Comparison of ENCODE assay signal across 15 mouse cellular contexts in genomic region chr1:81591623-81592022, GRCm38 (mm10).
A peak's percentile ranks its signal among the peaks of the same experiment; 100 is the strongest.
DNase-seq lines count a peak whose midpoint lies in the region; ATAC-seq and TF ChIP-seq lines count a peak whose summit lies in the region.
"Had no signal": no experiment of that assay in that cellular context is flagged by ENCODE, and none has a peak within 500 bp of the region (broad histone marks: within the 10 kb centered on the region; RNA-seq: fewer than 3 reads in every experiment).

No protein-coding gene starts in this region.

- intact Hi-C loops in heart, adult 2 months (cut with DNase I) = loop anchor here (10.0 kb wide), 1 partner anchor 703 kb away; the partner anchor contains the start of gene Irs1

- no peak overlapping the region for H3K27ac ChIP-seq in heart, adult 2 months
- H3K27ac ChIP-seq in heart, embryonic 10.5 days = no peak overlapping the region
- H3K27ac ChIP-seq in liver, postnatal 0 days (ENCODE audit: low read depth) = no peak overlapping the region
- H3K27ac ChIP-seq in liver, embryonic 12.5 days = no peak overlapping the region
- H3K27ac ChIP-seq: limb, embryonic 15.5 days had no signal

- H3K9ac ChIP-seq in heart, adult 2 months (ENCODE audit: low read depth, low read length) = no peak overlapping the region
- no peak overlapping the region for H3K9ac ChIP-seq in liver, postnatal 0 days (replicated peaks)
- no peak overlapping the region for H3K9ac ChIP-seq in liver, embryonic 12.5 days
- H3K9ac ChIP-seq: limb, embryonic 15.5 days had no signal

- no peak for ATAC-seq in liver, postnatal 0 days
- no peak for ATAC-seq in liver, embryonic 12.5 days
- ATAC-seq: activated CD4-positive, CD25-positive, alpha-beta regulatory T cell, adult 4 months had no signal

- H3K27me3 ChIP-seq in heart, adult 2 months (ENCODE audit: control insufficient read depth, insufficient read depth, low read length) = no peaks in the 10 kb centered on the region
- no peaks in the 10 kb centered on the region for H3K27me3 ChIP-seq in heart, embryonic 10.5 days (ENCODE audit: insufficient read depth, poor library complexity, severe bottlenecking)
- no peaks in the 10 kb centered on the region for H3K27me3 ChIP-seq in liver, postnatal 0 days (ENCODE audit: insufficient read depth, low read length)
- H3K27me3 ChIP-seq in liver, embryonic 12.5 days (replicated peaks) = peaks cover 5% of the 10 kb centered on the region; the same call in 1 of the 2 replicates
- H3K27me3 ChIP-seq in E14TG2a.4 (ENCODE audit: insufficient read depth, low read length) = no peaks in the 10 kb centered on the region
- H3K27me3 ChIP-seq: limb, embryonic 15.5 days had no signal

- WGBS in heart, adult 2 months = 83% methylated on average over 5 of the region's 5 CpGs
- WGBS in heart, embryonic 10.5 days = 85% methylated on average over 5 of the region's 5 CpGs
- WGBS in liver, postnatal 0 days (ENCODE audit: insufficient replicate concordance) = 74% methylated on average over 5 of the region's 5 CpGs
- WGBS in liver, embryonic 12.5 days (ENCODE audit: insufficient replicate concordance) = 70% methylated on average over 5 of the region's 5 CpGs

- no peaks in the 10 kb centered on the region for H3K36me3 ChIP-seq in heart, adult 2 months (ENCODE audit: control insufficient read depth, insufficient read depth, low read length)
- H3K36me3 ChIP-seq in heart, embryonic 10.5 days = no peaks in the 10 kb centered on the region
- no peaks in the 10 kb centered on the region for H3K36me3 ChIP-seq in liver, postnatal 0 days (replicated peaks; ENCODE audit: insufficient read depth, low read length)
- no peaks in the 10 kb centered on the region for H3K36me3 ChIP-seq in liver, embryonic 12.5 days
- no peaks in the 10 kb centered on the region for H3K36me3 ChIP-seq in E14TG2a.4 (ENCODE audit: insufficient read depth, low read length)
- H3K36me3 ChIP-seq: limb, embryonic 15.5 days had no signal

- peak; percentile 26 for TF ChIP-seq CTCF in heart, adult 2 months (IDR thresholded peaks at IDR 0.05)
- 0 out of 2 replicates have a peak, but pooled peaks have one; percentile 12 for TF ChIP-seq CTCF in liver, postnatal 0 days (IDR thresholded peaks at IDR 0.05; ENCODE audit: low read depth)
- peak; percentile 32 for TF ChIP-seq CTCF in E14TG2a.4 (conservative IDR thresholded peaks at IDR 0.05; ENCODE audit: low read length)

- DNase-seq in heart, adult 2 months = no peak
- DNase-seq in heart, embryonic 10.5 days (ENCODE audit: low spot score) = no peak
- no peak for DNase-seq in liver, postnatal 0 days
- peak; percentile 32 for DNase-seq in ZHBTc4 (ENCODE audit: low read depth, low spot score)
- no peak for DNase-seq in gastrocnemius, postnatal 10 days
- no peak for DNase-seq in right cerebral cortex, adult 2 months (ENCODE audit: low spot score in 2 of 2)
- DNase-seq: cerebellum, adult 2 months; gastrocnemius, postnatal 36 days; heart, postnatal 14 days; lung, postnatal 36 days; right cerebral cortex, postnatal 4 days had no signal

- H3K4me1 ChIP-seq in heart, adult 2 months (ENCODE audit: control insufficient read depth, insufficient read depth, low read length) = no peaks in the 10 kb centered on the region
- H3K4me1 ChIP-seq in heart, embryonic 10.5 days = peaks cover 13% of the 10 kb centered on the region; the same call in 1 of the 2 replicates
- no peaks in the 10 kb centered on the region for H3K4me1 ChIP-seq in liver, postnatal 0 days (ENCODE audit: insufficient read depth)
- H3K4me1 ChIP-seq in liver, embryonic 12.5 days = no peaks in the 10 kb centered on the region
- peaks cover 9% of the 10 kb centered on the region; the same call in 1 of the 2 replicates for H3K4me1 ChIP-seq in E14TG2a.4 (replicated peaks; ENCODE audit: low read depth, low read length)

- no peak overlapping the region for H3K4me2 ChIP-seq in liver, postnatal 0 days (ENCODE audit: low read depth, low read length)
- H3K4me2 ChIP-seq in liver, embryonic 12.5 days = no peak overlapping the region
- H3K4me2 ChIP-seq: limb, embryonic 15.5 days had no signal

- H3K9me3 ChIP-seq in heart, embryonic 10.5 days = no peaks in the 10 kb centered on the region
- no peaks in the 10 kb centered on the region for H3K9me3 ChIP-seq in liver, postnatal 0 days (ENCODE audit: low read length)
- no peaks in the 10 kb centered on the region for H3K9me3 ChIP-seq in liver, embryonic 12.5 days (replicated peaks)
- no peaks in the 10 kb centered on the region for H3K9me3 ChIP-seq in E14TG2a.4 (ENCODE audit: low read length)
- H3K9me3 ChIP-seq: limb, embryonic 15.5 days had no signal

- H3K4me3 ChIP-seq in heart, adult 2 months = no peak overlapping the region
- no peak overlapping the region for H3K4me3 ChIP-seq in heart, embryonic 10.5 days
- no peak overlapping the region for H3K4me3 ChIP-seq in liver, postnatal 0 days (ENCODE audit: low read depth, low read length)
- no peak overlapping the region for H3K4me3 ChIP-seq in liver, embryonic 12.5 days
- H3K4me3 ChIP-seq in E14TG2a.4 (replicated peaks; ENCODE audit: low read length) = no peak overlapping the region
- H3K4me3 ChIP-seq: limb, embryonic 15.5 days had no signal

- TF ChIP-seq EP300 in heart, adult 2 months (IDR thresholded peaks at IDR 0.05; ENCODE audit: insufficient read depth, low read depth, low read length) = no peak
- no peak for TF ChIP-seq EP300 in liver, postnatal 0 days (IDR thresholded peaks at IDR 0.05; ENCODE audit: low read depth)

- TF ChIP-seq POLR2A in heart, adult 2 months (IDR thresholded peaks at IDR 0.05; ENCODE audit: insufficient read depth, low read depth, low read length) = no peak

- no peaks in the 10 kb centered on the region for H3K79me2 ChIP-seq in heart, adult 2 months (replicated peaks; ENCODE audit: control insufficient read depth, insufficient read depth, low read length)
